Mouse (Mus musculus): ENCODE data around the gene Trim16. TPM values are rescaled to one million over a fixed set of nuclear protein-coding genes. Genes with fewer than 3 reads are reported as not detected.

Trim16 gene
- total RNA-seq, 1 experiment from 2014 or later, result 13.2 TPM

- ATAC-seq (replicated peaks in 1 of 2; ENCODE audit: insufficient read depth in 1 of 2, low FRiP score in 2 of 2, low TSS enrichment in 1 of 2, low read depth in 1 of 2, poor library complexity in 2 of 2, severe bottlenecking in 2 of 2), result no peak
Observed at GRCm38 (mm10) chr11:62873479-62873878, 53.4 kb downstream of the Trim16 start.

DNA sequence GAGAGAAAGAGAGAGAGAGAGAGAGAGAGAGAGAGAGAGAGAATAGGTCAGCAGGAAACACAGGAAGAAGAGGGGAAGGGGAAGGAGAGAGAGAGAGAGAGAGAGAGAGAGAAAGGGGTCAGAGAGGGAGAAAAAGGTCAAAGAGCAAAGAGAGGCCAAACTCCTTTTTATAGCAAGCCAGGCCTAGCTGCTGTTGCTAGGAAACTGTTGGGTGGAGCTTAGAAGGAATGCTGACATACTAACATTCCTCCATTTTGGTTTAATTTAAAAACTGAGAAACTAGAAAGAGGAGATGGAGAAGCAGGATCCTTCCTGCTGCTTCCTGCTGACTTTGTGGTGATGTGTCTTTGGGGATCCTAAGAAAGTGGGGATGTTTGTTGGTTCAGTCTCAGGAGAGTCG, 55.7 kb downstream of the Trim16 start:
- no peak for ATAC-seq (replicated peaks in 1 of 2; ENCODE audit: insufficient read depth in 1 of 2, low FRiP score in 2 of 2, low TSS enrichment in 1 of 2, low read depth in 1 of 2, poor library complexity in 2 of 2, severe bottlenecking in 2 of 2)

- ATAC-seq (replicated peaks in 1 of 2; ENCODE audit: insufficient read depth in 1 of 2, low FRiP score in 2 of 2, low TSS enrichment in 1 of 2, low read depth in 1 of 2, poor library complexity in 2 of 2, severe bottlenecking in 2 of 2), result no peak
Observed at GRCm38 (mm10) chr11:62876445-62876844, 56.4 kb downstream of the Trim16 start.

GRCm38 (mm10) chr11:62877391-62877790, 57.4 kb downstream of the Trim16 start:
- ATAC-seq (replicated peaks in 1 of 2; ENCODE audit: insufficient read depth in 1 of 2, low FRiP score in 2 of 2, low TSS enrichment in 1 of 2, low read depth in 1 of 2, poor library complexity in 2 of 2, severe bottlenecking in 2 of 2), result no peak

- no peak for ATAC-seq (replicated peaks in 1 of 2; ENCODE audit: insufficient read depth in 1 of 2, low FRiP score in 2 of 2, low TSS enrichment in 1 of 2, low read depth in 1 of 2, poor library complexity in 2 of 2, severe bottlenecking in 2 of 2)
Observed at GRCm38 (mm10) chr11:62878728-62879127, 58.7 kb downstream of the Trim16 start.

DNA sequence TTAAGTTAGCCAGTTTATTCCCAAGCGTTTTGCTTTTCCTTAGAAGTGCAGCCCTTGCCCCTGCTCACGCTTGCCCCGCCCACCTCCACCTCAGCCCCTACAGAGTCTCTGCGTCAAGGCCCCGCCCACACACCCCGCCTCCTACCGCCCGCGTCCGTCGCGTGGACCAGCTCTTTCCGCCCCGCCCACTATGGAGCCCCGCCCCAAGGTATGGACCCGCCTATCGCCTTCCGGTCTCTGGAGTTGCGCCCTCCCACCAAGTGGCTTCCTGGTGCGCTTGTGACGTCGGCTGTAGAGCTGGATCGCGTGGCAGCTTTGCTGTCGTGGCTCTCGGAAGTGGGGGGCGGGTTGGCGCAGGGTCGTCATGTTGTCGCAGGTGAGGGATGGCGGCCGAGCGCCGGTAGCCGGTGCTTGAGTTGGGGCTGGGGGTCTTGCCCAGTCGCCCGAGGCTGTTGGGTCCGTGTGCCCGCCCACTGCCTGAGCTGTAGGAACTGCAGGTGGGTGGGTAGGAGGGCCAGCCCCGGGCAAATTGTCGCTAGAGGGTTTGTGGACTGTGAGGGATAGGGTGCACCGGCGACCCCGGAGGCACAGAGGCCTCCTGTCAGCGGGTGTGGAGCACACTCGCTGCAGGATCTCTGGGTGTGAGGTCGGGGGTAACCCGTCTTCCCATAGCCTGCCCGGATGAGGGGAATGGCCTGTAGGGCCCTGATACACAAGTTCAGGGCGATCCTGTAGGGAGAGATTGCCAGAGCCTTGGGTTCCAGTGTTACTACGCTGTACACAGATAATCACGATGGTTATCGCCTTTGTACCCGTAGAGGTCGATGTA, 59.4 kb downstream of the Trim16 start, which contains the start of gene Tvp23b:
Tvp23b (plus strand) TSS at position 236 of the 829 bp plus-strand sequence.
- ATAC-seq (replicated peaks in 1 of 2; ENCODE audit: insufficient read depth in 1 of 2, low FRiP score in 2 of 2, low TSS enrichment in 1 of 2, low read depth in 1 of 2, poor library complexity in 2 of 2, severe bottlenecking in 2 of 2), result peak; percentile 97 to 98

GRCm38 (mm10) chr11:62883407-62883806, 63.4 kb downstream of the Trim16 start:
- no peak for ATAC-seq (replicated peaks in 1 of 2; ENCODE audit: insufficient read depth in 1 of 2, low FRiP score in 2 of 2, low TSS enrichment in 1 of 2, low read depth in 1 of 2, poor library complexity in 2 of 2, severe bottlenecking in 2 of 2)

- no peak for ATAC-seq (replicated peaks in 1 of 2; ENCODE audit: insufficient read depth in 1 of 2, low FRiP score in 2 of 2, low TSS enrichment in 1 of 2, low read depth in 1 of 2, poor library complexity in 2 of 2, severe bottlenecking in 2 of 2)
Observed at GRCm38 (mm10) chr11:62885323-62885722, 65.3 kb downstream of the Trim16 start.

- no peak for ATAC-seq (replicated peaks in 1 of 2; ENCODE audit: insufficient read depth in 1 of 2, low FRiP score in 2 of 2, low TSS enrichment in 1 of 2, low read depth in 1 of 2, poor library complexity in 2 of 2, severe bottlenecking in 2 of 2)
Observed at GRCm38 (mm10) chr11:62890796-62891195, 70.8 kb downstream of the Trim16 start.

DNA sequence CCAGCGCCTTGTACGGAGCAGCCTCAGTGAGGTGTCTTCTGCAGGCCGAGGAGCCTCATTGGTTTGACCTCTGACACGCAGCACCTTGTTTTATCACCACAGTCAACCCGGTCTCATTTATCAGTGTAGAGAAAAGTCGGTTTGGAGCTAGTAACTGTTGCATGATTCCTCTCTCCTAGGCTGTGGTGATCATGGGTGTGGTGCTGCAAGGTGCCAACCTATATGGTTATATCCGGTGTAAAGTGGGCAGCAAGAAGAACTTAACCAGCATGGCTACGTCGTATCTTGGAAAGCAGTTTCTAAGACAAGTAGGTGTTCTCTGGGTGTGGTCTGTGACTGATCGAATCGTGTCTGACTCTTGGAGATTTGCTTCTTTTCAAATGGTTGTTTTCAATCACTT, 71.7 kb downstream of the Trim16 start:
- no peak for ATAC-seq (replicated peaks in 1 of 2; ENCODE audit: insufficient read depth in 1 of 2, low FRiP score in 2 of 2, low TSS enrichment in 1 of 2, low read depth in 1 of 2, poor library complexity in 2 of 2, severe bottlenecking in 2 of 2)

Other genes starting within 250 kb of the Trim16 start
- 24.5 TPM in 2 replicates for gene Trpv2, start 245.7 kb upstream of the Trim16 start, total RNA-seq (2017)
- gene Lrrc75a, start 171.7 kb upstream of the Trim16 start, total RNA-seq (2017), result 7.6 and 7.7 TPM in 2 replicates
- gene Mmgt2, start 171.6 kb upstream of the Trim16 start, total RNA-seq (2017), result 26.0 and 39.5 TPM in 2 replicates
- 7.3 and 9.6 TPM in 2 replicates for gene Zfp287, start 88.3 kb upstream of the Trim16 start, total RNA-seq (2017)
- gene Gm10428, start 67.1 kb upstream of the Trim16 start, total RNA-seq (2017), result not detected in 2 replicates
- gene Zfp286, start 30.8 kb upstream of the Trim16 start, total RNA-seq (2017), result 7.8 and 9.7 TPM in 2 replicates
- gene Fbxw10, start 26.8 kb downstream of the Trim16 start, total RNA-seq (2017), result 4.4 and 6.5 TPM in 2 replicates
- gene Tvp23b, start 59.2 kb downstream of the Trim16 start, total RNA-seq (2017), result 43.8 and 46.2 TPM in 2 replicates
- not detected in 2 replicates for gene Cdrt4, start 131.0 kb downstream of the Trim16 start, total RNA-seq (2017)
- not detected in 2 replicates for gene Tekt3, start 241.4 kb downstream of the Trim16 start, total RNA-seq (2017)

All from hematopoietic stem cell, adult 5-6 weeks (primary cell).